Mouse (Mus musculus): ENCODE results near the gene Ank. TPM values are rescaled to one million over a fixed set of nuclear protein-coding genes. Genes with fewer than 3 reads are reported as not detected.
A peak's percentile ranks its signal among the peaks of the same experiment; 100 is the strongest.

The Ank gene
- polyA plus RNA-seq, 1 experiment from 2014 or later: 5.9 TPM

DNA sequence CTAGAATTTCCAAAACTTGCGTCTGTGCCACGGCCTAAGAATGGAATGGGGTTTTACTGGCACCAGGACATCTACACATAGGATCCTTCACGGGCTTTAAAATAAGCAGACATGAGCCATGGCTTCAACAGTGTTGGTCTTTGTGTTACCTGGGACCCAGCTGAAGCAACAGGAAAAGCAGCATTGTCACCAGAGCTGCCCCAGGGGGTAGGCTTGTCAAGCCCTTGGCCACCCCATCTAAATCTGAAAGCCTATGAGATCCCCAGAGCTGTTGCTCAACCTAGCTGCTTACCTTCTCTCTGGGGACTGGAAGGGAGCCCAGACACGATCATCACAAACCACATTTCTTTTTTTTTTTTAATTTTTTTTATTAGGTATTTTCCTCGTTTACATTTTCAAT is 31.6 kb downstream of the Ank start:
- H3K36me3 ChIP-seq (ENCODE audit: control insufficient read depth, insufficient read depth, low read length): no peaks in the 10 kb centered on the region
- H3K9ac ChIP-seq (ENCODE audit: low read depth, low read length): no peak overlapping the region
- no peak overlapping the region for H3K27ac ChIP-seq (ENCODE audit: low read length)
- WGBS: 83% methylated on average over 5 of the region's 5 CpGs
- no peak overlapping the region for H3K4me3 ChIP-seq (ENCODE audit: low read length)
- no peak overlapping the region for H3K4me2 ChIP-seq (ENCODE audit: low read depth, low read length)
- H3K4me1 ChIP-seq (ENCODE audit: control insufficient read depth, insufficient read depth, low read length): peaks cover 14% of the 10 kb centered on the region
- H3K27me3 ChIP-seq (replicated peaks; ENCODE audit: control insufficient read depth, insufficient read depth, low read length): no peaks in the 10 kb centered on the region
- ATAC-seq: no peak
- H3K9me3 ChIP-seq (ENCODE audit: control insufficient read depth, low read length): no peaks in the 10 kb centered on the region

DNA sequence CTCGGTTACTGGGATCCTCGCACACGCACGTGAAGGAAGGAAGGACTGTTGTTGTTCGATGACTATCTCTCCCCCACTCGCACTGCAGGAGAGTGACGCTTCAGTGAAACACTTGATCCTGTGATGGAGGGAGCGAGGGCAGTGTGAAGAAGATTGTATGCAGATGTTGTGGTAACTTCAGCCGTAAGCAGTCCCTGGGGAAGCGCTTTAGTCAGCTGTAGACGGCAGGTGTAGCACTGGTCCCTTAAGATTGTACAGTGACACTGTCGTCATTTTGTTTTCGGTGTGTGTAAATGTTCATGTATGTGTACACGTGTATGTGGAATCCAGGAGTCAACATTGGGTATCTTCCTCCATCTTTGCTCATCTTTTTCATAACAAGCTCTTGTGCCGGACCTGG is 33.9 kb downstream of the Ank start:
- Histone ChIP-seq H3K9me3 (ENCODE audit: control insufficient read depth, low read length) (no peaks in the 10 kb centered on the region), H3K4me3 (ENCODE audit: low read length) (no peak overlapping the region), H3K27me3 (replicated peaks; ENCODE audit: control insufficient read depth, insufficient read depth, low read length) (no peaks in the 10 kb centered on the region), H3K4me1 (ENCODE audit: control insufficient read depth, insufficient read depth, low read length) (peaks cover 20% of the 10 kb centered on the region), H3K4me2 (ENCODE audit: low read depth, low read length) (no peak overlapping the region), H3K27ac (ENCODE audit: low read length) (no peak overlapping the region), H3K9ac (ENCODE audit: low read depth, low read length) (no peak overlapping the region), H3K36me3 (ENCODE audit: control insufficient read depth, insufficient read depth, low read length) (no peaks in the 10 kb centered on the region)
- ATAC-seq: no peak
- WGBS: 86% methylated on average over 15 of the region's 15 CpGs

DNA sequence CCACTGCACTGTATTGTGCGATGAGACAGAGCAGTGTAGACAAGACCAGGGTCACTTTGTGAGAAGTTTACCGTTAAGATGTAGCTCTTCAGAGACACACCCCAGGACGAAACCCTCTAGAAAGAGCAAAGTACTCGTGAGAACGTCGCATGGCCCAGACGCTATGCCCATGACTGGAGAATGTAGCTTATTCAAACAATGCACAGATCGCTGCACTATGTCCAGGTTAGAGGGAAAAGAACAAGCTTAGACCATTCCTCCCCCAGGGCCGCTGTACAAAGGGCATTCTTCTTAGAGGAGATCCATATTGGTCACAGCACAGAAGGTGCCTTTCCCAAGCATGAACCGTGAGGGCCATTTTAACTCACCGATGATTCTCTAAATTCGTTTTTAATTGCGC is 35.9 kb downstream of the Ank start:
- Histone ChIP-seq H3K4me2 (ENCODE audit: low read depth, low read length) (no peak overlapping the region), H3K9me3 (ENCODE audit: control insufficient read depth, low read length) (no peaks in the 10 kb centered on the region), H3K4me3 (ENCODE audit: low read length) (no peak overlapping the region), H3K4me1 (ENCODE audit: control insufficient read depth, insufficient read depth, low read length) (peaks cover 33% of the 10 kb centered on the region), H3K36me3 (ENCODE audit: control insufficient read depth, insufficient read depth, low read length) (no peaks in the 10 kb centered on the region), H3K27ac (ENCODE audit: low read length) (peak overlapping the region; percentile 65), H3K27me3 (replicated peaks; ENCODE audit: control insufficient read depth, insufficient read depth, low read length) (no peaks in the 10 kb centered on the region), H3K9ac (ENCODE audit: low read depth, low read length) (no peak overlapping the region)
- peak; percentile 22; the same call in 1 of the 2 replicates for ATAC-seq
- WGBS: 65% methylated on average over 13 of the region's 13 CpGs

DNA sequence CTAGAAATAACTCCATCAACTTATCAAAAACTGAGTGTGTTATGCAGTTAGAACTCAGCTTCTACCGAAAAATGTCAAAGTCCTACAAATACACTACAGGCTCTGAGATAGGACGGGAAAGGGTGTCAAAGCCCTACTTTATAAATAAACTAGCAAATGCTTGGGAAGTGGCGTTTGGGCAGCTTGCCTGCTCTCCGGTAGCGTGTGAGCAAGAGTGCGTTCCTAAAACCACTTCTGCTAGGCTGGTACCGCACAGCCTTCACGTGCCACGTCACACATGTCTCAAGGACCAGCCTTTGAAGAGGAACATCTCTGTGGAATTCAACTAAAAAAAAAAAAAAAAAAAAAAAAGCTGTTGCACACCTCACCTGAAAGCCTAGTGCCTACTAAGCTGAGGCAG is 36.7 kb downstream of the Ank start:
- H3K4me1 ChIP-seq (ENCODE audit: control insufficient read depth, insufficient read depth, low read length): peaks cover 35% of the 10 kb centered on the region
- no peak overlapping the region for H3K4me2 ChIP-seq (ENCODE audit: low read depth, low read length)
- no peaks in the 10 kb centered on the region for H3K9me3 ChIP-seq (ENCODE audit: control insufficient read depth, low read length)
- no peak overlapping the region for H3K4me3 ChIP-seq (ENCODE audit: low read length)
- WGBS: 68% methylated on average over 9 of the region's 9 CpGs
- H3K27me3 ChIP-seq (replicated peaks; ENCODE audit: control insufficient read depth, insufficient read depth, low read length): no peaks in the 10 kb centered on the region
- H3K9ac ChIP-seq (ENCODE audit: low read depth, low read length): no peak overlapping the region
- no peak overlapping the region for H3K27ac ChIP-seq (ENCODE audit: low read length)
- ATAC-seq: no peak
- H3K36me3 ChIP-seq (ENCODE audit: control insufficient read depth, insufficient read depth, low read length): no peaks in the 10 kb centered on the region

DNA sequence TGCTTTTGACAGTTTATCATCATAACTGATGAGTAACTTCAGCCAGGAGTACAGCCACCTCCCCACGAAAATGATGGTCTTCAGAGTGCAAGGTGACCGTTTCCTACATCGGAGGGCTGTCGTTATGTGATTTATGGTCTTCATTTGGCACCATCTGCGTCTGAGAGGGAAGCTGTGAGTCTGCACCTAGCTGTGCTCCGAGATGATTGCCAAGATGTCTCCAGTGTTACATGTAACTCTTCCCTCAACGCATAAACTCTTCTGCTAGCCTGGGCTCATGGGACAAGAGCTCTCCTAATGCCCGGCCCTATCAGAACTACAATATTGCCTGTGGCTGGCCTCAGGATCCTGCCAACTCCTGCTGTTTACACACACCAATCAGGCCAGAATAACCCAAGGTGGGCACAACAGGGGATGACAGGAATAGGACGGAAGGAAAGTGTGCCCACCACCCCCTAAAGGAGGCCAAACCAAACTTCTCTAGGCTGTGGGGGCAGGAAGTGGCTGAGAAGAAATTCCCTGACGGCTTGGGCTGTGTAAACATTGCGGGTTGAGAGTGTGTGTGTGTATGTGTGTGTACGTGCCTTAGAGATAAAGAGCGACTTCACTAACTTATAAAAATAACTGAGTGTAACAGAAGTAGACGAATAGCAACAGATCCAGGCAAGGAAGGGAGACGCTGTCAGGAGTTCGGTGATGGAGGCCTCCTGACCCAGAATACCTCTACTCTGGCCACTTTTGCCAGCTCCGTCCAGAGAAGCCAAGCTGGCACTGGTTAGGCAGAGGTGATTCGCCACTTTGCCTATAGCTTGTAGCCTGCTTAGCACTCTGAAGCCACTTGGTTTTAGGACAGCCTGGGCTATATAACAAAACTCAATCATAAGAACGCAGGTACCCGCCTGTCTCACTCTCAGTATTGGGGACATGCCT is 37.6 kb downstream of the Ank start:
- 40% methylated on average over 20 of the region's 20 CpGs for WGBS
- Histone ChIP-seq H3K4me3 (ENCODE audit: low read length) (no peak overlapping the region), H3K4me2 (ENCODE audit: low read depth, low read length) (no peak overlapping the region)

DNA sequence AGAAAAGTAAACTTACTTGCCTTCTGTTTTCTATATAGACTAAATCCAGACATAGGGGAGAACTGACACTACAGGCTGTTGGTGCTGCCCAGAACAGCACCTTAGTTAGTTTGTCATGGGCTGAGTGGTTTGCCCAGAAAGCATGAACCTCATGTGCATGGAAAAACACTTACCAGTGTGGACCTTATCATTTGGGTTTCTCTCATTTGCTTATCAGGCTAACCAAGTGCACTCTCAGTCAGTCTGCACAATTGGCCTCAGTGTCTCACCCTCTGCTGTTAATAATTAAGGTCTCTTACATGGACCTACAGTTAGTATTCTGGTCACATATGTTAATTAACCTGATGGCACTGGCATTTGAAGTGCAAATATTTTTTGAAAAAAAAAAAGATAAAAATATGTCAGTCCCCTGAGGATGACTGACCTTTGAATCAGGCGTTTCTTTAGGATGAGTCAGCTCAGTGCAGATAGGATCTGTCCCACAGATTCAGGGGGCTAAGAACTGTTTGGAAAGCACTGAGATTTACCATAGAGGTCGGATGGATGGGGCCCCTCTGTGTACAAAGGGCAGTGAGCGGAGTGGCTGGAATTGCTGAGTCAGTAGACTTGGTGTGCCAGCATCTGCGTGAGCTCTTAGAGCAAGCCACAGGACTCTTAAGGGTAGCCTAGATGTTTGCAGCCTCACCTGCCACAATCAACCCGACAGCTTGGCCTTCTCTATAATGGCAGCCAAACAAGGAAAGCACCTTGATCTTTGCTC is 39.8 kb downstream of the Ank start:
- H3K27me3 ChIP-seq (replicated peaks; ENCODE audit: control insufficient read depth, insufficient read depth, low read length): no peaks in the 10 kb centered on the region
- WGBS: 39% methylated on average over 5 of the region's 5 CpGs
- H3K4me2 ChIP-seq (ENCODE audit: low read depth, low read length): peak overlapping the region; percentile 32
- peak overlapping the region; percentile 39 for H3K9ac ChIP-seq (ENCODE audit: low read depth, low read length)
- H3K27ac ChIP-seq (ENCODE audit: low read length): peak overlapping the region; percentile 92
- H3K36me3 ChIP-seq (ENCODE audit: control insufficient read depth, insufficient read depth, low read length): no peaks in the 10 kb centered on the region
- peak; percentile 76 for ATAC-seq
- peaks cover 37% of the 10 kb centered on the region for H3K4me1 ChIP-seq (ENCODE audit: control insufficient read depth, insufficient read depth, low read length)
- no peaks in the 10 kb centered on the region for H3K9me3 ChIP-seq (ENCODE audit: control insufficient read depth, low read length)
- H3K4me3 ChIP-seq (ENCODE audit: low read length): no peak overlapping the region

More for the DNA sequence above, 37.6 kb downstream of the Ank start:
- 0 out of 2 replicates have a peak, but pooled peaks have one; percentile 8 for ATAC-seq
- H3K27me3 ChIP-seq (replicated peaks; ENCODE audit: control insufficient read depth, insufficient read depth, low read length): no peaks in the 10 kb centered on the region
- no peaks in the 10 kb centered on the region for H3K9me3 ChIP-seq (ENCODE audit: control insufficient read depth, low read length)
- no peaks in the 10 kb centered on the region for H3K36me3 ChIP-seq (ENCODE audit: control insufficient read depth, insufficient read depth, low read length)
- H3K4me1 ChIP-seq (ENCODE audit: control insufficient read depth, insufficient read depth, low read length): peaks cover 37% of the 10 kb centered on the region
- H3K27ac ChIP-seq (ENCODE audit: low read length): peak overlapping the region; percentile 58; the same call in 1 of the 2 replicates
- no peak overlapping the region for H3K9ac ChIP-seq (ENCODE audit: low read depth, low read length)

DNA sequence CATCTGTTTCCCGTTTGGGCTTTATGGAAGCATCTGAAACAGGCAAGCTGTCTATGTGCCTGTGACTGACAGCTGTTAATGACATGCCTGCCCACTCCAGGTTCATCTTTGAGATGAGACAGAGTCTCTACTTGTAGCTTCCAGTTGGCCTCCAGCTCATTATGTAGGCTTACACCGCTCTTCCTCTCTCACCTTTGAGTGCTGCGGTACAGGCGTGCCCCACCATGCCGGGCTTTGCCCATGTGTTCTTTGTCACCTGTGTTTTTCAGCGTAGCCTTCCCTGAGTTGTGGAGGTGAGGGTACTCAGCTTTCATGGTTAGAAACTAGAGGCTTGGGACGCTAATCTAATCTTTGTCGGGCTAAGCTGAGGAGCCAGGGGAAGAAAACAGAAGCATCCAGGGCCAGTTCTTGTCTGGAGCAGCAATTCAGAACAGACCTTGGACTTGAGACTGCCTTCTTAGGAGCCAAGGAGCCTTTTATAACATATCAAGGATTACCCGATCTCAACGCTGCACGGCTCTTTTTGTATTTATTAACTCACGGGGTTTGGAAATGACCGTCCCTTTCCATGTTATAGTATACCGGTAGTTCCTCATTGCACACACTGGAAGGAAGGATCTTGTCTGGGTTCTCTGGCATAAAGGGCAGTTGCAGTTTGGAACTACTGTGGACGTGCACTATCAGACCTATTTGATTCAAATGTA is 40.6 kb downstream of the Ank start:
- Histone ChIP-seq H3K9me3 (ENCODE audit: control insufficient read depth, low read length) (no peaks in the 10 kb centered on the region), H3K4me1 (ENCODE audit: control insufficient read depth, insufficient read depth, low read length) (peaks cover 37% of the 10 kb centered on the region), H3K9ac (ENCODE audit: low read depth, low read length) (peak overlapping the region; percentile 39), H3K4me3 (ENCODE audit: low read length) (no peak overlapping the region), H3K4me2 (ENCODE audit: low read depth, low read length) (peak overlapping the region; percentile 32), H3K36me3 (ENCODE audit: control insufficient read depth, insufficient read depth, low read length) (no peaks in the 10 kb centered on the region), H3K27ac (ENCODE audit: low read length) (peak overlapping the region; percentile 92), H3K27me3 (replicated peaks; ENCODE audit: control insufficient read depth, insufficient read depth, low read length) (no peaks in the 10 kb centered on the region)
- ATAC-seq: peak; percentile 73
- 57% methylated on average over 15 of the region's 15 CpGs for WGBS

DNA sequence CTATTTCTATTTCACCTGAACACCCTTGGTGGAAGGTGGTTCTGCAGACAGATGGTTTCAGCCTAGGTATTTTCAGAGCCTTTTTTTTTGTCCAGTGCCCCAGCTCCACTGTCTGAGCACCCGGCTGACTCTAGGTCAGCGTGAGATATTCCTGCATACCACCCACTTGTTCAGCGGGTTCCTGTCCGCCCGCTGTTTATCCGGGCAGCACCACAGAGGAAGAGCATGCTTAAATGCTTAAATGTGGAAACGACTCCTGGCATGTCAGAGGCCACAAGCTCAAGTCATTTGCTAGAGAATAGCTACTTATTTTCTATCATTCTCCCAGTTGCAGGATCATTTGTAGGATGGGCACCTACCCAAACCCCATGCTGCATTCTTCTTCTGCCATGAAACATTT is 41.7 kb downstream of the Ank start:
- Histone ChIP-seq H3K4me3 (ENCODE audit: low read length) (no peak overlapping the region), H3K27ac (ENCODE audit: low read length) (peak overlapping the region; percentile 92), H3K9ac (ENCODE audit: low read depth, low read length) (no peak overlapping the region), H3K36me3 (ENCODE audit: control insufficient read depth, insufficient read depth, low read length) (no peaks in the 10 kb centered on the region), H3K27me3 (replicated peaks; ENCODE audit: control insufficient read depth, insufficient read depth, low read length) (no peaks in the 10 kb centered on the region), H3K4me1 (ENCODE audit: control insufficient read depth, insufficient read depth, low read length) (peaks cover 34% of the 10 kb centered on the region), H3K4me2 (ENCODE audit: low read depth, low read length) (no peak overlapping the region), H3K9me3 (ENCODE audit: control insufficient read depth, low read length) (no peaks in the 10 kb centered on the region)
- 86% methylated on average over 7 of the region's 7 CpGs for WGBS
- no peak for ATAC-seq

DNA sequence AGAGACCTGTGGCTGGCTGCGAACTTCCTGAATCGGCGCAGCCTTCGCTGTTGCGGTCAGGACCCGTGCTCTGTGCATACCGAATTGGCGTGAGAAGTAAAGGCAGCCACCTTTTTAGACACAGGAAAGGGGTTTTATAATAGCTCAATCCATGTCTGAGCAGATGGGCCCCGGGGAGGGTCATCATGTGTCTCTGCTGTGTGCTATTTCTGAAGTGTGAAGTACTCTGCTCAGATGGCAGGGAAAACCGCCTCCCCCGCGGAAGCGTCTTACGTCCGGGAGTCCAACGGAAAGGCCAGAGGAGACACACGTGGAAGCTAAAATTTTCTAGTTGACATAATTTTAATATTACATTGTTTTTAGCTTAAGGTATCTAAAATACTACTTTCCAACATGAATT is 42.5 kb downstream of the Ank start:
- Histone ChIP-seq H3K4me3 (ENCODE audit: low read length) (no peak overlapping the region), H3K4me2 (ENCODE audit: low read depth, low read length) (no peak overlapping the region), H3K9me3 (ENCODE audit: control insufficient read depth, low read length) (no peaks in the 10 kb centered on the region), H3K27me3 (replicated peaks; ENCODE audit: control insufficient read depth, insufficient read depth, low read length) (no peaks in the 10 kb centered on the region), H3K9ac (ENCODE audit: low read depth, low read length) (no peak overlapping the region), H3K36me3 (ENCODE audit: control insufficient read depth, insufficient read depth, low read length) (no peaks in the 10 kb centered on the region), H3K4me1 (ENCODE audit: control insufficient read depth, insufficient read depth, low read length) (peaks cover 27% of the 10 kb centered on the region), H3K27ac (ENCODE audit: low read length) (peak overlapping the region; percentile 92)
- ATAC-seq: no peak
- 90% methylated on average over 17 of the region's 17 CpGs for WGBS
